Mouse (Mus musculus): Measurements from ENCODE around the gene Unc93a2.
"Not testable (repeated sequence)": the region's sequence is repeated elsewhere in the genome, so short reads cannot be mapped to it uniquely, and the experiment has no call there.

Gene Unc93a2

DNA sequence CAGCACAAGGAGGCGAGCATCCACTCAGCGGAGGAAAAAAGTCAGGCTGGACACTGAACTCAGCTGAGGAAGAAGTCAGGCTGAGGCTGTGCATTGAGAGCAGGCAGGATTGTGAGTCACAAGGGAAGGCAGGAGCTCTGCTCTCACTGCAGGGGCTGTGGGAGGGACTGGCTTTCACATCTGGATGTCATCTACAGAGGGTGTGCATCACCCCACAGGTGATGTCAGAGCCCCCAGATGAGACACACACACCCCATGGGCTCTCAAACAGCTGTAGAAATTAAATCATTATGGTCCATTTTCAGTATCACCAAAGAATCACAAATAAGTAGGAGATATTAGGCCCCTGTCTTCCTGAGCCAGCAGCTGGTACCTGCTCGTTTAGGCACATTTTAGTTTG, at the start of gene Unc93a2:
Gene Unc93a2 (minus strand): TSS at position 101 of the 400 bp plus-strand sequence.
- DNase-seq (ENCODE audit: low spot score in 2 of 2): not testable (repeated sequence)

DNA sequence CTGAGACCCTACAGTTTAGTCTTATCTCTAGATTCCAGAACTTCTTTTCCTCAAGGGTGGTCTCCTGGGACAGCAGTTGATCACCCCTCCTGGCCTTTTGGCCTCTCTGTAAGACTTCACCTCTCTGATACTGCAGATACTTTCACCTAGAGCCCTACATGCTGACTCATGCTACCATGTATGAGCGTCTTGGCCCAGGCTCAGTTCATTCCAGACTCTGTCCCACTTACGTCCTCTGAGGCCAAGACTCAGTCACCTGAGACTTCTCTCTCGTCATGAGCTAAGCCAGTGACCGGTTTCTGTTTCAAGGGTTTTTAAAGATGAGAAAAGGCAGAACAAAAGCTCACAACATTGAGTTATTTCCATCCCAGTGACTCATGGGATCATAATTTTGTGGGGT, 48.9 kb upstream of the Unc93a2 start:
- DNase-seq (ENCODE audit: low spot score in 2 of 2): not testable (repeated sequence)

DNA sequence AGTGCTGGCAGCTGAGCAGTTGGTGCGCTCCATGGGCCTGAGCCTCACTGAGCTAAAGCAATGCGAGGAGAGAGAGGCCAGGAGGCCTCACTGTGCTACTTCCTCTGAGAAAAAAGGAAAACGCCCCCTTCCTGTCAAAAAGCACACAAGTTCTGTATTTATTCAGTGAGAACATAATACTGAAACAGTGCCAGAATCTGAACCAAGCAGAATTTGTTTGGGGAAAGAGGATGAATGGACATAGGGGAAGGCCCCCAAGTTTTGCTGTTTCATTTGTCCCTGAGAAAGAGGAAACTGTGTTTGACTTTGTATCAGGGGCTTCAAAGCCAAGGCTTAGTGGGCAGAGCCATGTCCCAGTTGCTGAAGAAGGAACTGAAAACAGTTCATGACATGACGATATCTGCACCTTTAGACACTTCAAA, 45.0 kb upstream of the Unc93a2 start:
- not testable (repeated sequence) for DNase-seq (ENCODE audit: low spot score in 2 of 2)

DNA sequence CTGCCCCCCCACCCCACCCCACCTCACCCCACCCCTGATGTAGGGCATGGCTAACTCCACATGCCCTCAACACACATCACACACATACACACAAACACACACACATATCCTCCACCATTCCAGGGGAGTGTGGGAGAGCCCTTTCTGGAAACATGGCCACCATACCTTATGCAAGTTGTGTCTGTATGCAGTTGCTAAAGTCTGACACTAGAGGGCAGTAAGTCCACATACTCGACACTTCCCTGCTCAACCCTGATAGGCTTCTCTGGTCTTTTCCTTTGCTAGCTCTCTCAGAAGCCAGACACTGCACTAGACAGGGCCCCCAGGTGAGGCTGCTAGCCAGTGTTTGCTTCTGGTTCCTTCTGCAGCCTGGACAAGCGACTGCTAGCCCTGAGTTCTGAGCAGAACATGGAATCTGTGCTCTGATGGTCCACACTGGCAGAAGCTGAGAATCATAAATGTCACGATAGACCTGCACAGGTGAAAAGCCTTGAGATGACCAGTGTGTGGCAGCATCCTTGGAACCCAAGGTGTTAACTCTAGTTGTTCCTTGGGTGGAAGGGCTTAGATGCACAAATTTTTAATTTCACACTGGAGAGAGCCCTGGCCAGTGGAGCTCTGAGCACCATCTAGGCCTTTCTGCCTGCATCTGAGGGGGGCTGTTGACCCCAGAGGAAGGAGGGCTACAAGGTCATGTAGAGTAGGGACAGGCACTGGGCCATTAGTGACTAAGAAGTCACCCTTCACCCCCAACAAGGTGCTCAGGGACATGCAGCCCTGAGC, 35.1 kb upstream of the Unc93a2 start:
- DNase-seq (ENCODE audit: low spot score in 2 of 2): not testable (repeated sequence)

DNA sequence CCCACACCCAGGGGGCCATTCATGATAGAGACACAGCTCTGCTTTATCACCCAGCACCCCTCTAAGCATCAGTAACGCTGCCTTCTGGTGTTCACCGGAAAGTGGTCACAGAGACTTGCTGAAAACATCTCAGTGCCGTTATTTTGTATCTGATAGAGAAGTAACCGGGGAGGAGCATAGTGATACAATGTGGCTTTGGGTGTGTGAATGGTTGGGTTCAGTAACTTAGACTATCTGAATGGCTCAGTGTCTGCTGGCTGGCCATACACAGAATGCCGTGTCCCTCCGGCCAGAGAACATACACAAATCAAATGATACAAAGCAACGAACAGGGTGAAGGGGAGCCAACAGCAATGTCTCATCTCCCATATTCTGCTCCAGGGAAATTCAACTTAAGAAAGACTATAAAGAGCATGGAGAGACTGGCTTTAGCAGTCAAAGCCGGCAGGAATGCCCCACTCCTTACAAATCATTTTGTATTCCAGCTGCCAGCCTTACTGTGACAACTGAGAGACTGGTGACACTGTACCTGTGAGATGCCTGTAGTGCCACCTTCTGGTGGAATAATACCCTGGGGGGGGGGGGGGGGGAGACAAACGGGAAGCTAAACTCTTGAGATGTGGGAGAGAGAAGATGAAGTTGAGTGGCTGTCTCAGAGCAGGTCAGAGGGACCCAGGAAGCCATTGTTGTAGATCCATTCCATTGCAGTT, 29.5 kb upstream of the Unc93a2 start:
- not testable (repeated sequence) for DNase-seq (ENCODE audit: low spot score in 2 of 2)

DNA sequence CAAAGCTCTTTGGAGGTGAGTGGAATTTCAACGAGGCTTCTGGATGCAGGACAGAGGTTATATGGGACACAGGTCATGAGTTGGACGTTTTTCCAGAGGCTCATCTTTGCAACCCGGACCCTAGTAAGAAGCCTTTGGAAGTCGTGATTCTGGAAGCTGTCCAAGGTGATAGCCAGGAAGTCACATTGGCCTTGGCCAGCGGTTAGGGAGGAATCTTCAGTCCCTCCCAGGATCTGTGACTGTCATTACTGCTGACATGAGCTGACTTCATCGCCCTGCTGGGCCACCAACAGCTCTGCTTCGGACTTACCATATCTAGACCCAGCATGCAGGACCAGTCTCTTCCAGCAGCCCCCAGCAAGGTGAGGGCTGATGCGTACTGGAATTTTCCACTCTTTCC, 28.1 kb upstream of the Unc93a2 start:
- not testable (repeated sequence) for DNase-seq (ENCODE audit: low spot score in 2 of 2)

DNA sequence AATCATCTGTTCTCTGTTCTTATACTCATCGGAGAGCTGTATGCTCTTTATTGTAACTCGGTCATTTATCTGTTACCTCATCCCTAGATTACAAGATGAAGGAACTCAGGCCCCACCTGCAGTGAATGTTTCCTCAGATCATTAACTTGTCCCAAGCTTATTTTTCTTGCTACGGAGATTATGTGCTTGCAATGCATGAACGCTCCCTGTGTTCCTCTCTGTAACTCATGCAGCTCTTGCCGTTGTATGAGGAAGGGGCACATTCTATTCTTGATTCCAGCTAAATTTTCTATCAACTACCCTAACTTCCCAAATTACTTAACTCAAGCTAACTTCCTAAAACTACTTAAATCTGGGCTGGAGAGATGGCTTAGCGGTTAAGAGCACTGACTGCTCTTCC, 14.5 kb upstream of the Unc93a2 start:
- not testable (repeated sequence) for DNase-seq (ENCODE audit: low spot score in 2 of 2)

DNA sequence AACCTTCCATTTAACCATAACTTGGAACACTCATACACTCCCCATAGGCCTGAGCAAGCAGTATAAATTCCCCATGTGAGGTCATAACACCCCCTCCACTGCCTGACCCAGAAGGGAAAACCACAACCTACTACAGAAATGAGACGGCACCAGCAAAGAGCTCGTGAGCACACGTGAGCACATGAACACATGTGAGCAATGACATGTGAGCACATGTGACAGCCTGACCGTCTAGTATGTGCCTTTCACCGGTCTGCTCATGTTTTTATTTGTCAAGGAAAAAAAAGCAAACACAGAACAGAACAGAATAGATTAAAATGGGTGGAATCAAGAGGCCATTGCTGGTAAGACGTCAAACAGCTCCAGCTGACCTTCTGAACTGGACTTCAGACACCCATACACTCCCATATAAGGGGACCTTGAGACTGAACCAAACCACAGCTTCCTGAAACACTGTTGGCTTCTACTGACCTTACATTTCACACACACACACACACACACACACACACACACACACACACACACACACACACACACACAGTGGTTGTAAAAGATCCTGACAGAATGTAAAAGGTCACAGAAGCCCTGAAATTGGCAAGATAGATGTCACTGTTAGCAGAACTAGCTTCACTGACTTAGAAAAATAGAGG, 13.1 kb upstream of the Unc93a2 start:
- not testable (repeated sequence) for DNase-seq (ENCODE audit: low spot score in 2 of 2)

DNA sequence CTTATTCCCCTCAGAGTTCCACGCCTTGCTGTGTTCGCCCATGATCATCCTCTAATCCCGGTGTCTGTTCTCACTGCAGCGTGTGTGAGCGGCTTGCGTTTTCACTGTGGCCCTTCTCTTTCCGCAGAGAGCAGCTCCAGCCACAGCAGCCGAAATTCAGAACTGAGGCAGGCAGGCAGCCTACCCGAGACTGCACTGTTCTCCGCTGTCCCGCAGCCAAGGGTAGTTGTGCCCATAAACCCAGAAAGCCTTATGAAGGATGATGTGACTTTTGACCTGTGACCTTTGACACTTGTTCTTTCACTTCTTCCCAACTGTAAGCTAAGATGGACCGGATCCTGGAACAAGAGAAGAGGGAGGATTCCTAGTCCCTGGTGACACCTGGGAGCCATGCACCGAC, 11.8 kb upstream of the Unc93a2 start:
- not testable (repeated sequence) for DNase-seq (ENCODE audit: low spot score in 2 of 2)

DNA sequence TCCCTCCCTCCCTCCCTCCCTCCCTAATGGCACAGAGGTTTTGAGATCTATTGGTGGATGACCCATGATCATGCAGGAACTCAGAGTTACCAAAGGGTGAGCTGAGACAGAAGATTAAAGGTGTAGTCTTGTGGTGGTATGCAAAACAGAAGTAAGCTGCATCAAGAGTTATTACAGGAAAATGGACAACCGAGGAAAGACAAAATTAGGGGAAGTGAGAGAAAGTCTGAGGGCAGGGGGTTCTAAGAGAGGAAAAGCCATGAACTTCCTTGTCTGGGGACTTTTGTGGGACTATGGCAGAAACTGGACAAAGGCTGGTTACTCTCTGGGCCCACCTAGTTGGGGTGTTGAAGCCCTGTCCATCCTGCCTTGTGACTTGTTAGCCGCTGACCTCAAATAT, 11.0 kb upstream of the Unc93a2 start:
- not testable (repeated sequence) for DNase-seq (ENCODE audit: low spot score in 2 of 2)

DNA sequence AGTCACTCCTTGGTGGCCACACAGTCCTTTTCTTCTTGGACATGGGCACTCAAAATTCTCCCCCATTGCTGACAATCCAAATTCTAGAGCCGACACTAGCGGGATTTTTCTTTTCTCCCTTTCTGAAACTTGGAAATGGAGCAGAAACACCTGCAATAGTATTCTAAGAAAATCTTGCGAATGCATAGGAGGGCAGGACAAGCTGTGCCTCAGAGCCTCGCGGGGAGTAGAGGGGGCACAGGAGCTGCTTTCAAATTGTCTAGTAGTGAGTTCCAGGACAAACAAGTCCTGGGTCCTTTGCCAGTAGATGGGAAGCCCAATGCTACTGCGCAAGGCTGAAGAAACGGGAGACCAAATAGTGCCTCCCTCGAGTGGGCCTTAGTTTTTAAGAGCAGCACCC, 10.4 kb upstream of the Unc93a2 start:
- DNase-seq (ENCODE audit: low spot score in 2 of 2): not testable (repeated sequence)

DNA sequence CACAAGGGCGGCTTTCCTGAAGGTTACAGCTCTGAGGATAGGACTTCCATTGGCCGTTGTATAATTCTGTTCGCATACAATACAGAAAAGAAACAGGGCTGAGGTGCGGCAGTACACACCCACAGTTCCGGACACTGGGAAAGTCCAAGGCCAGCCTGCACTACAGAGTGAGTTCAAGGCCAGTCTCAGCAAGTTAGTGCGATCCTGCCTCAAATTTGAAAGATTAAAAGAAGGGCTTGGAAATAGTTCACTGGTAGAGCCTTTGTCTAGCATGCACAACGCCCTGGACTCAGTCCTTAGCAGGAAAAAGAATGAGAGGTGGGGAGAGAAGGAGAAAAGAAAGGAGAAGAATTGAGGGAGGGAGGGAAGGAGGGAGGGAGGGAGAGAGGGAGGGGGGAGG, 9.9 kb upstream of the Unc93a2 start:
- DNase-seq (ENCODE audit: low spot score in 2 of 2): not testable (repeated sequence)

DNA sequence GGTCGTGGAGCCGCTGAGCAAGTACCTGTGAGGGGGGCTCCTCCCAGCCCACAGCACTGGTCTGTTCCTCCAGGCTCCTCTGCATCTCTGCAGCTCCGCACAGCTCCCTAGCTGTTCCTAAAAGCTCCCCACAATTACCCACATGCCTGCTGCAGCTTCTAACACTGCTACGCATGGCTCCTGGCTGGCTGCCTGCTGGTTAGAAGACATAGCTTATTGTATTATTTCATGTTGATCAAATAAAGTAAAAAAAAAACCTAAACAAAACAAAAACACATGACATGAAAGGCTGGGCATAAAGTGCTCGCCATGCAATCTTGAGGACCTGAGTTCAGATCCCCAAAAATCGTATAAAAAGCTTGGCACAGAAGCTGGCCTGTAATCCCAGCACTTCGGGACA, 4.6 kb upstream of the Unc93a2 start:
- DNase-seq (ENCODE audit: low spot score in 2 of 2): not testable (repeated sequence)

DNA sequence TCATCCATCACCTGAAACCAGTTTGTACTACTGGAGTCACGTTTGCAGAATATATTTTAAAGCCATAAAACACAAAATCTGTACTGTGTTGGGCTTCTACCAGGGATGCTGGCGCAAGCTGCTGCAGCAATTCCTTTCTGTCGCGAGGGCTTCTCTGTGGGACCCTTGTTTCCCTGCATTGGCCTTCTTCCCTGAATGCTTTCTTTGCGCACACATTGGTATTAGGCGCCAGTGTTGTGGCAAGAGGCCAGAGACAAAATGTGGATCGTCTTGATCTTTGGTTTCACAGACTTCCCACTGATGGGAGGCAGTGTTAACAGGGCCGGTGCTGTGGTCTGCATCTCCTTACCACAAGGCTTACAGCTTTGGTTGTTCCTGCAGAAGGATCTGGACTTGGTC, 3.7 kb upstream of the Unc93a2 start:
- not testable (repeated sequence) for DNase-seq (ENCODE audit: low spot score in 2 of 2)

DNA sequence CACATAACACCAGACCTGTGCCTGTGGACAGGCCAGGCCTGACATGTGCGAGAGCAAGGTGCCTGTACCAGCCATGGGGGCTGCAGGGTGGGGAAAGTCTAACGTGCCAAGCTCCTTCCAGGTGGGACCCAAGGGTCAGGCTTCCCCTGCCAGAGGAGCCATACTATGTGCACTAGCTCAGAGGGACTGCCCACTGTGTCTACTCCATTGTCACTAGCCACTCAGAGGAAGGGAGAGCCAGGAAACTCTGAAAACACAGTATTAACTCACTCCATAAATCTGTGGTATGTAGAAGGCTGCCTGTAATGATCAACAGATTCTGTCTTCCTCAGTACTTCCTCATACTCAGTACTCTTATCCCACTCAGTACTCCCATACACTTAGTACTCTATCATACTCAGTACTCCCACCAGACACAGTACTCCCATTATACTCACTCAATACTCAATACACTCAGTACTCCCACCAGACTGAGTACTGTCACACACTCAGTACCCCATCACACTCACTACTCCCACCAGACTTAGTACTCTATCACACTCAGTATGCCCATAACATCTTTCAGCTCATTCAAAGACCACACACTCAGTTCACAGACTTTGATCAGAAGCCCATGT, 3.2 kb upstream of the Unc93a2 start:
- DNase-seq (ENCODE audit: low spot score in 2 of 2): not testable (repeated sequence)

DNA sequence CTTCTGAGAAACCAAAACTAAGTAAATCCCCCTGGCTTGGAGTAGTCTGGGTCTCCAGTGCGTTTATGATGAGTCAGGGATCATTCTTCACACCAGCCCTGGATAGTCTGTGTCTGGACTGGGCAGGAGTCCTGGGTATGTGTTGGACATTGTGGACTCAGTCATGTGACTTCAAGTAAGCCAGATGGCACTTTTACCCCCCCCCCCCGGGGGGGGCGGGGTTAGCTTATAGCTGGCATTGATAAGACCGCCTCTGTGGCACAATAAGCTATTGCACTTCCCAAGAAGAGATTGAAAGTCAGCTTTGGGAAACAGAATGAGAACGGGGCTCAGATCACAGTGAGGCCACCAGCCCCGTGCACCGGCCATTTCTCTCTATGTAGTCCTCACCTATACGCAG, 752 bp upstream of the Unc93a2 start:
- not testable (repeated sequence) for DNase-seq (ENCODE audit: low spot score in 2 of 2)

DNA sequence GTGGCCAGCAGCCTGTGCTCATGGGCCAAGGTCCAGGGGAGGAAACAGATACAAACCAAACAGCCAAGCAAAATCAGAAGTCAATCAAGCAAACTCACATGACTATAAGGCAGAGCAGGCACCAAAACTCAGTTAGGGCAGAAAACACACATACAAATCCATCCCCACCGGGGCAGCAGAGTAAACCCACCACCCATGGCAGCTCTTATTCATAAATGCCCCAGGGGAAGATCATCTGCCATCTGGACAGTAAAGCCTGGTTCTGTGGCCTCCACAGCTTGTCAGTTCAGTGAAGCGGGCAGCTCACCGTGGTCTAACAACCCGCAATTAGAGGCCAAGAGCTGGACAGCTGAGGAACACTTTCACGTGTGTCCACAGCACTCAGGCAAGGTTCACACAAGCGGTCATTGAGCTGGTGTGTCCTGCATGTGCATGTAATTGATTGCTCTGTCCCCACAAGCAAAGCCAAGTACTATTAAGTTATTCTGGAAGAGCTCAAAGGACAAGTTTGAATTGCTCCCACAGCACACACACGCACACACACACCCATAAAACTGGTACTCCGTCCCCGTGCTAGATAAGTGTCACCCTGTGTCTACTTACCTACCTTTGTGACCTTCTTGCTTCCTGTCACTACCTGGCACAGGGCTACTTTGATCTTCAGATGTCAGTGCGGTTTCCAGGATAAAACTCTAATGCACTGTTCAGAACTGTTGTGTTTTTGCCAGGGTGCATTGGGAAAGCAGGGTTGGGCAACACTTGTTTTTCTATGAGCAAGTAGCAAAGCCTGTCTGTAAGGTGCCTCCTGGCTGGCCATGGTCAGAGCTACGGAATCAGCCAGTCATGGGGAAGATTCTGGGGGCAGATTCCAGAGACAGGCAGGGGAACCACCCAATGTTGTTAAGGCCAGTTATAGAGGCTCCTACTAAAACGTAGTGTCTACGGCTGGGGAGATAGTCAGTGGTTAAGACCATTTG, 1.8 kb downstream of the Unc93a2 start:
- not testable (repeated sequence) for DNase-seq (ENCODE audit: low spot score in 2 of 2)

DNA sequence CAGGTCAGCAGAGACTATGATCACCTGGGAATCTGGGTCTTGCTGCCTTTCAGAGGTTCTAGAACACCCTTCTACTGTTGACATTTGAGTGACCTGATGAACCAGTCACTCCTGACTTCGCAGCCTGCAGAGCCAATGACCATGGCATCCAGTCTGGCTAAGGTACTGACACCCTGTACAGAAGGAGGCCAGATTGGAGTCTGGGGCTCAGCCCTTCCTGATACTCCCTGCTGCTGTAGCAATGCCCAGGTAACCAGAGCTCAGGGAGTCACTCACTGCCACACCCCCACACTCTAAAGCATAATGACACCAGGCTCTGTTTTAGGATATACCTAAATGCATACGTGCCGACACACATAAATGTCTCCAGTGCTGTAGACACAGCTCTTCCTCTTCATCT, 2.6 kb downstream of the Unc93a2 start:
- DNase-seq (ENCODE audit: low spot score in 2 of 2): not testable (repeated sequence)

DNA sequence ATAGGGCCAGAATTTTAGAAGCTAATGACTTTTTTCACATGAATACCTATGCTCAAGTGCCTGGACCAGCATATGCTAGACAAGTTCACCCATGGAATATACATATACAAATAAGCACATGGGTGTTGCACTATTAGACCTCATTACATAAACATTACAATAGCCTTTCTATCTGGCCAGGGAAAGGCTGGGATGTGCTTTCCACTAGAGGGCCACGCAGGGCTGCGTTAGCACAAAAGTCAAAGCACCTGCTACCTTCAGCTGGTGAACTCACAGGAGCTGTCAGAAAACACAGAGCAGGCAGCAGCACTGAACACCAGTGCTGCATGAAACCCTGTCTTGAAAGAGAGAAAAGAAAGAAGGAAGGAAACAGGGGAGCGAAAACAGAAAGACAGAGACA, 7.4 kb downstream of the Unc93a2 start:
- DNase-seq (ENCODE audit: low spot score in 2 of 2): not testable (repeated sequence)

DNA sequence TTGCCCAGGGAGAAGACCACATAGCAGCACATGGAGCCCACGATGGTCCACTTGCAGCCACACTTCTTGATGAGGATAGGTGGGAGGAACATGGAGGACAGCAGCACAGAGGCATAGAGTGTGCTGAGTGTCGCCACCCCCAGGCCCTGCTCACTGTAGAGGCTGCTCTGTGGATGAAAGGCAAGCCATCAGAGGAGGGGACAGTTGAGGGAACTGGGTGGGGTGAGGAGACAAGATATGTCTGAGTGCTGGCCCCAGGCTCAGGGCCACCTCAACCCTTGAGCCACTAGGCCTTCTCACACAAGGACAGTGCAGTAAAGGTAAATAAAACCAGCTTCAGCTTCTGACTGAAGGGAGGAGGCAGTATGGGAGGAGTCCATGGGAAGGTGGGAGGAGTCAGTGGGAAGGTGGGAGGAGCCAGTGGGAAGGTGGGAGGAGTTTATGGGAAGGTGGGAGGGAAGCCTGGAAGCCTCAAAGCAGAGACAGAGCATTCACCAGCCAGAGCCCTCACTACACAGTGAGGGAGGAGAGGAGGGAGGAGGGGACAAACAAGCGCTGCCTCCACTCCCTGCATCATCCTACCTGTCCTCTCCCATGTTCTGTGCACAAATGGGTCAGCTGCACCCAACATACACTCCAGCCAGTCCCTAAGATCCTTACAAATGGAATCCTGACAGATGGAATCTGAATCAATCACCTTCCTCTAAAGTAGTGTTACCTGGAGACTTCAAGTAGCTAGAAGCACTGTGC, 8.1 kb downstream of the Unc93a2 start:
- not testable (repeated sequence) for DNase-seq (ENCODE audit: low spot score in 2 of 2)

Measured in spleen, postnatal 14 days (tissue).